Mouse (Mus musculus) heart, embryonic 11.5 days (tissue): ENCODE measurements around the gene Ackr2. TPM values are rescaled to one million over a fixed set of nuclear protein-coding genes. Genes with fewer than 3 reads are reported as not detected.

Experiments used
- ATAC-seq: fragments of 200-750 bp; cut with Nextera tagmentation; replicated peaks from 2 replicates; pipeline ENCODE4 v1.8.0; 2017; ENCODE audit warnings: moderate library complexity; ENCODE audit not compliant: insufficient number of reproducible peaks, low FRiP score, low TSS enrichment
- H3K27ac ChIP-seq: fragments of 300-500 bp; sonication (generic); 2 replicates; pipeline ENCODE4 v1.5.1; 2014; ENCODE audit warnings: mild to moderate bottlenecking, low read depth, low read length
- H3K27me3 ChIP-seq: fragments of 300-500 bp; sonication (generic); 2 replicates; pipeline ENCODE4 v1.6.1; 2014; ENCODE audit warnings: mild to moderate bottlenecking, low read length, mixed read lengths; ENCODE audit not compliant: control insufficient read depth, insufficient read depth
- H3K36me3 ChIP-seq: fragments of 300-500 bp; sonication (generic); 2 replicates; pipeline ENCODE4 v1.6.1; 2014; ENCODE audit warnings: mild to moderate bottlenecking, low read length, moderate library complexity, mixed read lengths; ENCODE audit not compliant: control insufficient read depth, insufficient read depth
- H3K4me1 ChIP-seq: fragments of 300-500 bp; sonication (generic); 2 replicates; pipeline ENCODE4 v1.6.1; 2014; ENCODE audit warnings: low read length; ENCODE audit not compliant: control insufficient read depth, insufficient read depth
- H3K4me2 ChIP-seq: fragments of 300-500 bp; sonication (generic); 2 replicates; pipeline ENCODE4 v1.6.1; 2014; ENCODE audit warnings: mild to moderate bottlenecking, moderate library complexity
- H3K4me3 ChIP-seq: fragments of 300-500 bp; sonication (generic); 2 replicates; pipeline ENCODE4 v1.5.1; 2014; ENCODE audit warnings: low read depth, low read length
- H3K9ac ChIP-seq: fragments of 300-500 bp; sonication (generic); 2 replicates; pipeline ENCODE4 v1.6.1; 2014; ENCODE audit warnings: mild to moderate bottlenecking, low read depth, low read length, moderate library complexity
- H3K9me3 ChIP-seq: fragments of 300-500 bp; sonication (generic); replicated peaks from 2 replicates; pipeline ENCODE4 v1.6.1; 2016; ENCODE audit warnings: low read length; ENCODE audit not compliant: control insufficient read depth
- WGBS: fragments of 180-500 bp; shearing (Covaris S2); extraction: QIAGEN DNeasy Blood & Tissue Kit; methylation state at CpG from one replicate; pipeline ENCODE4 v1.1.7; 2014; ENCODE audit not compliant: insufficient replicate concordance; 5-methylcytosine and 5-hydroxymethylcytosine counted together
- polyA plus RNA-seq: library from polyadenylated mRNA; unstranded; fragments of >200 nt; fragmentation: Nextera tagmentation; extraction: Ambion mirVana; gene quantifications from 2 replicates; pipeline ENCODE4 v1.2.1, GENCODE M21; 2014

The Ackr2 gene
- polyA plus RNA-seq, 1 experiment from 2014 or later = not detected

GRCm38 (mm10) chr9:121916102-121916501, 17.9 kb downstream of the Ackr2 start, which contains the start of gene Cyp8b1:
Gene Cyp8b1, minus strand, starts transcription at chr9:121916305.
- H3K27ac ChIP-seq = no peak within 1 kb of the TSS
- H3K4me3 ChIP-seq = no peak within 1 kb of the TSS
- H3K4me1 ChIP-seq = no peaks in the 10 kb centered on the region
- 69% methylated on average over 8 of the region's 8 CpGs for WGBS
- H3K4me2 ChIP-seq = no peak within 1 kb of the TSS
- no peaks in the 10 kb centered on the region for H3K9me3 ChIP-seq
- H3K27me3 ChIP-seq = no peaks in the 10 kb centered on the region
- no peak within 1 kb of the TSS for H3K9ac ChIP-seq
- ATAC-seq = no peak
- H3K36me3 ChIP-seq = no peaks in the 10 kb centered on the region

DNA sequence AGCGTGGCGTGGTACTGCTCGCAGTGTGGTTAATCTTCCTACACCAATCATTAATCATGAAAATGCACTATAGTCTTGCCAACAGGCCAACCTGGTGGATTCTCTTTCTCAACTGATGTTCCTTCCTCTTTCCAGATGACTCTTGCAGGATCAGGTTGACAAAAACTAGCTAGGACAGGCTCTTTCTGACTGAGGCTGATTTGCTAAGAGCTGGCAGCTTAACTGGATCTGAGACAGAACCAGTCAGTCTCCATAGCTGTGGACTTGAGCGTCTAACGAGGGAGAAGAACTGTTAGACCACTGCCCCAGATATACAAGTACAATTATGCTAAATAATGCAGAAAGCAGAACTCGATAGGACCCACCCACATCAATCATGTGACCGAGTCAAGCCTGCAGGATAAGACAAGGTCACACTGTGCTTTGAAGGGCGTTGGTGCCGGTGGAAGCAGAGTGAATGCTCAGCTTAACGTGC, 20.9 kb downstream of the Ackr2 start:
- WGBS = 67% methylated on average over 10 of the region's 10 CpGs
- no peak for ATAC-seq
- Histone ChIP-seq H3K4me3 (no peak overlapping the region), H3K27me3 (no peaks in the 10 kb centered on the region), H3K9me3 (no peaks in the 10 kb centered on the region), H3K27ac (no peak overlapping the region), H3K9ac (no peak overlapping the region), H3K4me2 (no peak overlapping the region), H3K4me1 (no peaks in the 10 kb centered on the region), H3K36me3 (no peaks in the 10 kb centered on the region)

DNA sequence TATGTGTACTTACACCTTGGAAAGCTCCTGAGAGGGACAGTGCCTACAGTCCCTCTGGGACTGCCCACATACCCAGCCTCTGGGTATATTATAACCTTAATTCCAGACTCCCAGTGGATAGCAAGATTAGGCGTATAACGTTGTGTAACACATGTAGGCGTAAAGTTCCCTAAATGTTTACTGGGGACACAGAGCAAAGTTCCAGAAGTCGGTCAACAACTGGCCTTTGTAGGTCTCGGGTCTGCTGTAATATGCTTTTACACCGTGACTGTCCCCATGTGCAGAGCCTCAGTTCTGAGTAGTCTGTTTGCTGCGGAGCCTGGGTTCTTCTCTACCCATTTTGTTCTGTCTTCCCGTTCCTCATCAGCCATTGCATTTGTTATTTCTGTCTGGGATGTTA, 25.3 kb downstream of the Ackr2 start:
- Histone ChIP-seq H3K4me2 (no peak overlapping the region), H3K9me3 (no peaks in the 10 kb centered on the region), H3K36me3 (no peaks in the 10 kb centered on the region), H3K4me1 (0 out of 2 replicates have a peak, but pooled peaks cover 3% of the 10 kb centered on the region), H3K9ac (no peak overlapping the region), H3K27me3 (peaks cover 3% of the 10 kb centered on the region; the same call in 1 of the 2 replicates), H3K27ac (no peak overlapping the region), H3K4me3 (no peak overlapping the region)
- WGBS = 79% methylated on average over 8 of the region's 8 CpGs
- ATAC-seq = no peak

- H3K4me2 ChIP-seq = no peak overlapping the region
- H3K9ac ChIP-seq = no peak overlapping the region
- no peaks in the 10 kb centered on the region for H3K9me3 ChIP-seq
- H3K4me3 ChIP-seq = no peak overlapping the region
- H3K36me3 ChIP-seq = no peaks in the 10 kb centered on the region
- peaks cover 3% of the 10 kb centered on the region; the same call in 1 of the 2 replicates for H3K27me3 ChIP-seq
- no peak for ATAC-seq
- H3K4me1 ChIP-seq = 0 out of 2 replicates have a peak, but pooled peaks cover 3% of the 10 kb centered on the region
- 82% methylated on average over 5 of the region's 5 CpGs for WGBS
- no peak overlapping the region for H3K27ac ChIP-seq
Measured at GRCm38 (mm10) chr9:121923906-121924305, 25.8 kb downstream of the Ackr2 start.

GRCm38 (mm10) chr9:121924901-121925560, 26.9 kb downstream of the Ackr2 start:
- Histone ChIP-seq H3K4me1 (0 out of 2 replicates have a peak, but pooled peaks cover 3% of the 10 kb centered on the region), H3K9ac (no peak overlapping the region), H3K36me3 (no peaks in the 10 kb centered on the region), H3K4me2 (no peak overlapping the region), H3K27ac (no peak overlapping the region), H3K27me3 (peaks cover 3% of the 10 kb centered on the region; the same call in 1 of the 2 replicates), H3K4me3 (no peak overlapping the region), H3K9me3 (no peaks in the 10 kb centered on the region)
- ATAC-seq = no peak
- WGBS = 83% methylated on average over 9 of the region's 9 CpGs

- Histone ChIP-seq H3K27me3 (peaks cover 3% of the 10 kb centered on the region; the same call in 1 of the 2 replicates), H3K27ac (no peak overlapping the region), H3K4me2 (no peak overlapping the region), H3K36me3 (no peaks in the 10 kb centered on the region), H3K4me1 (0 out of 2 replicates have a peak, but pooled peaks cover 3% of the 10 kb centered on the region), H3K9ac (no peak overlapping the region), H3K9me3 (no peaks in the 10 kb centered on the region), H3K4me3 (no peak overlapping the region)
- WGBS = 58% methylated on average over 8 of the region's 8 CpGs
- no peak for ATAC-seq
Measured at GRCm38 (mm10) chr9:121925959-121926358, 27.8 kb downstream of the Ackr2 start.

- H3K36me3 ChIP-seq = no peaks in the 10 kb centered on the region
- no peaks in the 10 kb centered on the region for H3K9me3 ChIP-seq
- peaks cover 3% of the 10 kb centered on the region; the same call in 1 of the 2 replicates for H3K27me3 ChIP-seq
- 54% methylated on average over 11 of the region's 11 CpGs for WGBS
- H3K4me3 ChIP-seq = no peak overlapping the region
- H3K4me2 ChIP-seq = no peak overlapping the region
- H3K27ac ChIP-seq = no peak overlapping the region
- H3K9ac ChIP-seq = no peak overlapping the region
- no peak for ATAC-seq
- H3K4me1 ChIP-seq = 0 out of 2 replicates have a peak, but pooled peaks cover 3% of the 10 kb centered on the region
Measured at GRCm38 (mm10) chr9:121926634-121927405, 28.7 kb downstream of the Ackr2 start.

DNA sequence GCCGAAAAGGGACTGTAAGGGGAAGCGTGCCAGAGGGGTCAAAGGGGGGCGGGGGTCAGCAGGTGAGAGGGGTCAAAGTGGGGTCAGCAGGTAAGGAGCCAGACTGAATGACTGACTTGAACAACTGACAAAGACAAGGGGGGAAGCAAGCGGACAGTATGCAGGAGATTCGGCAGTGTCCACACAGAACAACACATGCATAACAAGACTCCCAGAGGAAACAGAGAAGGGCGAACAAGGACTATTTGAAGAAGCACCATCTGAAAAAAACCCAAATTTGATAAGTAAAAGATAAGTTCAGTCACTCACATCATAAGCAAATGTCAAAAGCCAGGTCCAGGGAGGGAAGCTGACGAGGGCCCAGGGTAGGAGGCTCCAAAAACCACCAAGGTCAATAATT, 29.6 kb downstream of the Ackr2 start:
- Histone ChIP-seq H3K27me3 (peaks cover 3% of the 10 kb centered on the region; the same call in 1 of the 2 replicates), H3K4me2 (no peak overlapping the region), H3K9ac (no peak overlapping the region), H3K4me1 (0 out of 2 replicates have a peak, but pooled peaks cover 3% of the 10 kb centered on the region), H3K27ac (no peak overlapping the region), H3K36me3 (no peaks in the 10 kb centered on the region), H3K4me3 (no peak overlapping the region), H3K9me3 (no peaks in the 10 kb centered on the region)
- 76% methylated on average over 7 of the region's 7 CpGs for WGBS
- ATAC-seq = no peak
